Mouse (Mus musculus): ENCODE measurements around the gene Nos1.

DNA sequence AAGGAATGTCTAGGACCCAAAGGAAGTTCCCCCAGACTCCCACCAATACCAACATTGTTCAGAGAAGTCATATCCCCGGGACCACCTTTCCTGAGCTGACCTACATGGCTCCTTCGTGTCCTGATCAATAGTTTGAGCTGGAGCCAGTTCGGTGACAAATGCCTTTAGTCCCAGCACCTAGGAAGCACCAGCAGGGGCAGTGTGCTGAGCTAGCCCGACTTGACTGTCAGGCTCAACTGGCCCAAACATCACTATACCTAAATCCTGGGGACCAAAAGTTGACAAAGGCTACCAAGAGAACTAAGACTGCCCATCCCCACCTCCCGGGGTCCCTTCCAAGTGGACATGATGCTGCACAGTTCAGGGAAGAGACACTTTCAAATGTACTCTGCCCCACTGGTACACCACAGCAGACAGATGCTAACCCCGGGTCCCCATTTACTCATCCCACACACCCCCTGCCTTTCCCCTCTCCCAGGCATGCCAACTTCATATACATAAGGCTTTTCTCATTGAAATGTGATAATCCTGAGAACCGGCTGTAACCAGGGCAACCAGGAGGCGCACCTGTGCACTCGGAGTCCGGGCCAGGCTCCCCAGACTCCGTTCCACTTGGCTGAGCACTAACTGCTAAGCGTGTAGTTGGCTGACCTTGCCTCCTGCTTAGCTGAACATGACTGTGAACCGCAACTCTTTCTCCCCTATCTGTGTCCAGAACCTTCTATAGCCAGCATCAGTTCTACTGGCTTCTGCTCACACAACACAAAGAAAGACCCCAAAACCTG lies 120.3 kb downstream of the Nos1 start:
- TF ChIP-seq EP300 (IDR thresholded peaks at IDR 0.05; ENCODE audit: low read depth) (no peak), CTCF (IDR thresholded peaks at IDR 0.05; ENCODE audit: low read depth) (0 out of 2 replicates have a peak, but pooled peaks have one; percentile 5)
